Mouse (Mus musculus) Muller cell, postnatal 12 days (primary cell): ENCODE measurements around the gene Alpk3.

Experiments
- DNase-seq: peaks from one replicate; pipeline ENCODE4 v3.0.0-alpha.2; 2015; ENCODE audit errors: inconsistent ontology term

The Alpk3 gene

GRCm38 (mm10) chr7:81057471-81057870 lies at the start of gene Alpk3:
Gene Alpk3, plus strand, starts transcription at chr7:81057600.
- DNase-seq = no peak

GRCm38 (mm10) chr7:81008285-81008684 lies 49.1 kb upstream of the Alpk3 start:
- DNase-seq = no peak

- DNase-seq = no peak
Observed at GRCm38 (mm10) chr7:81011576-81011975, 45.8 kb upstream of the Alpk3 start.

- no peak for DNase-seq
Observed at GRCm38 (mm10) chr7:81020307-81020706, 37.1 kb upstream of the Alpk3 start.

GRCm38 (mm10) chr7:81022731-81023130 lies 34.7 kb upstream of the Alpk3 start:
- DNase-seq = no peak

- no peak for DNase-seq
Observed at GRCm38 (mm10) chr7:81024118-81024517, 33.3 kb upstream of the Alpk3 start.

- no peak for DNase-seq
Observed at GRCm38 (mm10) chr7:81024651-81025050, 32.7 kb upstream of the Alpk3 start.

GRCm38 (mm10) chr7:81025751-81026150 lies 31.6 kb upstream of the Alpk3 start:
- DNase-seq = peak; percentile 9

- no peak for DNase-seq
Observed at GRCm38 (mm10) chr7:81039711-81040110, 17.7 kb upstream of the Alpk3 start.

GRCm38 (mm10) chr7:81043023-81043620 lies 14.3 kb upstream of the Alpk3 start:
- no peak for DNase-seq

GRCm38 (mm10) chr7:81047847-81048246 lies 9.6 kb upstream of the Alpk3 start:
- DNase-seq = no peak

- DNase-seq = peak; percentile 26
Observed at GRCm38 (mm10) chr7:81048513-81048912, 8.9 kb upstream of the Alpk3 start.

- no peak for DNase-seq
Observed at GRCm38 (mm10) chr7:81049966-81050365, 7.4 kb upstream of the Alpk3 start.

- DNase-seq = no peak
Observed at GRCm38 (mm10) chr7:81055709-81056370, 1.6 kb upstream of the Alpk3 start.

- no peak for DNase-seq
Observed at GRCm38 (mm10) chr7:81057901-81058711, 706 bp downstream of the Alpk3 start.

- DNase-seq = no peak
Observed at GRCm38 (mm10) chr7:81058712-81059154, 1.3 kb downstream of the Alpk3 start.

GRCm38 (mm10) chr7:81059388-81059787 lies 2.0 kb downstream of the Alpk3 start:
- DNase-seq = no peak

- peak; percentile 13 for DNase-seq
Observed at GRCm38 (mm10) chr7:81060908-81061307, 3.5 kb downstream of the Alpk3 start.

- no peak for DNase-seq
Observed at GRCm38 (mm10) chr7:81061936-81062335, 4.5 kb downstream of the Alpk3 start.

- no peak for DNase-seq
Observed at GRCm38 (mm10) chr7:81063332-81063731, 5.9 kb downstream of the Alpk3 start.

GRCm38 (mm10) chr7:81066714-81067113 lies 9.3 kb downstream of the Alpk3 start:
- DNase-seq = no peak

- DNase-seq = no peak
Observed at GRCm38 (mm10) chr7:81072463-81072862, 15.1 kb downstream of the Alpk3 start.

GRCm38 (mm10) chr7:81073273-81073672 lies 15.9 kb downstream of the Alpk3 start:
- DNase-seq = no peak
